Mouse (Mus musculus) myocyte (in vitro differentiated cells): ENCODE data around the gene Fkbp5. TPM values are rescaled to one million over a fixed set of nuclear protein-coding genes. Genes with fewer than 3 reads are reported as not detected.

ENCODE experiments used
- H3K27me3 ChIP-seq: one replicate; pipeline ENCODE4 v1.6.1; 2011; ENCODE audit not compliant: control insufficient read depth, insufficient read depth, insufficient read length
- H3K36me3 ChIP-seq: one replicate; pipeline ENCODE4 v1.6.1; 2011; ENCODE audit not compliant: control insufficient read depth, insufficient read depth
- H3K4me2 ChIP-seq: one replicate; pipeline ENCODE4 v1.6.1; 2011; ENCODE audit warnings: low read depth, control low read depth
- H3K4me3 ChIP-seq: one replicate; pipeline ENCODE4 v1.5.1; 2011; ENCODE audit warnings: mild to moderate bottlenecking, control low read depth, moderate library complexity
- H3K79me2 ChIP-seq: one replicate; pipeline ENCODE4 v1.6.1; 2011; ENCODE audit not compliant: control insufficient read depth, insufficient read depth
- H3ac ChIP-seq: one replicate; pipeline ENCODE4 v1.6.1; 2011; ENCODE audit not compliant: control insufficient read depth, insufficient read length
- CEBPB ChIP-seq: IDR thresholded peaks from 2 replicates; pipeline ENCODE4 v1.6.1; 2011; ENCODE audit warnings: mild to moderate bottlenecking, moderate library complexity; ENCODE audit not compliant: poor library complexity, insufficient read depth, severe bottlenecking
- E2F4 ChIP-seq: IDR thresholded peaks from one replicate; pipeline ENCODE4 v1.6.1; 2011; ENCODE audit warnings: mild to moderate bottlenecking, control low read depth, moderate library complexity; ENCODE audit not compliant: insufficient read depth
- MAX ChIP-seq: IDR thresholded peaks from one replicate; pipeline ENCODE4 v1.6.1; 2011; ENCODE audit warnings: low read depth, mild to moderate bottlenecking, control low read depth
- MYOD1 ChIP-seq, 3 experiments: IDR thresholded peaks; one replicate each; pipeline ENCODE4 v1.6.1; 2011; ENCODE audit warnings: control low read depth in 2 of 3, low read depth in 2 of 3, mild to moderate bottlenecking in 2 of 3, moderate library complexity in 1 of 3; ENCODE audit not compliant: insufficient read length in 2 of 3, control insufficient read depth in 1 of 3
- MYOG ChIP-seq, 3 experiments: IDR thresholded peaks; one replicate each; pipeline ENCODE4 v1.6.1; 2011; ENCODE audit warnings: control low read depth in 2 of 3, low read depth in 2 of 3, mild to moderate bottlenecking in 2 of 3; ENCODE audit not compliant: insufficient read length in 2 of 3, control insufficient read depth in 1 of 3, insufficient read depth in 1 of 3
- POLR2A ChIP-seq: IDR thresholded peaks from one replicate; pipeline ENCODE4 v1.6.1; 2011; ENCODE audit warnings: low read depth, mild to moderate bottlenecking, control low read depth, moderate library complexity; ENCODE audit not compliant: insufficient read length
- POLR2AphosphoS2 ChIP-seq: IDR thresholded peaks from one replicate; pipeline ENCODE4 v1.6.1; 2011; ENCODE audit warnings: low read depth, control low read depth; ENCODE audit not compliant: insufficient read length
- REST ChIP-seq: IDR thresholded peaks from one replicate; pipeline ENCODE4 v1.6.1; 2011; ENCODE audit warnings: mild to moderate bottlenecking, control low read depth, moderate library complexity; ENCODE audit not compliant: insufficient read depth, insufficient read length
- SRF ChIP-seq: IDR thresholded peaks from one replicate; pipeline ENCODE4 v1.6.1; 2011; ENCODE audit warnings: low read depth; ENCODE audit not compliant: control insufficient read depth, insufficient read length
- TCF12 ChIP-seq: IDR thresholded peaks from one replicate; pipeline ENCODE4 v1.6.1; 2011; ENCODE audit warnings: mild to moderate bottlenecking, control low read depth; ENCODE audit not compliant: poor library complexity, insufficient read depth, severe bottlenecking
- TCF3 ChIP-seq: IDR thresholded peaks from one replicate; pipeline ENCODE4 v1.6.1; 2011; ENCODE audit warnings: low read depth, control low read depth; ENCODE audit not compliant: insufficient read length
- USF1 ChIP-seq: IDR thresholded peaks from one replicate; pipeline ENCODE4 v1.6.1; 2011; ENCODE audit warnings: low read depth, mild to moderate bottlenecking, control low read depth, moderate library complexity
- polyA plus RNA-seq: library from polyadenylated mRNA; unstranded; fragments of >200 nt; fragmentation: generic; extraction: Trizol; gene quantifications from one replicate; pipeline ENCODE4 v1.2.1, GENCODE M21; 2012; ENCODE audit warnings: missing spikeins

The Fkbp5 gene
- polyA plus RNA-seq, 1 experiment = 11.6 TPM

DNA sequence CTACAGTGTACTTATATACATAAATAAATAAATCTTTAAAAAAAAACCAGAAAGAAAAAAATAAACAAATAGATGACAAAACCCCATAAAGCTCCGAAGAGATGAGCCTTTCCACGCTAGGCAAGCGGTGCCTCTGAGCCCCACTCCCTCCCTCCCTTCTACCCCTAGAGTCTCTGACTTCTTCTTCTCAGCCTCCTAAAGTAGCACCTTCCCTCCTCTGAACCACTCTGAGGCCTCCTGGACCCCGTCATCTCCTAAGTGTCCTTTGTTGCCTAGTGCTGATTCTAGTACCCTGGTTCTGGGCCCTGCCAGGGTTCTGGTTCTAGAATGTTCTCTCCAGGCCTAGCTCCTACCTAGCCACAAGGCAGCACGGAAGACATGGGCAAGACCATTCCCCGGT is 13.2 kb upstream of the Fkbp5 start, which contains the start of gene Armc12:
Gene Armc12 (plus strand): TSS at position 301 of the 400 bp plus-strand sequence.
- Histone ChIP-seq H3K79me2 (no peaks in the 10 kb centered on the region), H3ac (no peak within 1 kb of the TSS), H3K4me2 (no peak within 1 kb of the TSS), H3K4me3 (no peak within 1 kb of the TSS), H3K27me3 (no peaks in the 10 kb centered on the region), H3K36me3 (no peaks in the 10 kb centered on the region)
- no peak for TF ChIP-seq TCF12
- TF ChIP-seq MAX = no peak
- no peak for TF ChIP-seq REST
- TF ChIP-seq MYOG (IDR thresholded peaks at IDR 0.05; ENCODE audit: control insufficient read depth in 1 of 3, insufficient read depth in 1 of 3, insufficient read length in 2 of 3, low read depth in 2 of 3) = no peak
- no peak for TF ChIP-seq CEBPB
- no peak for TF ChIP-seq USF1
- no peak for TF ChIP-seq POLR2AphosphoS2
- no peak for TF ChIP-seq MYOD1 (IDR thresholded peaks at IDR 0.05; ENCODE audit: control insufficient read depth in 1 of 3, insufficient read length in 2 of 3, low read depth in 2 of 3)
- TF ChIP-seq TCF3 = no peak
- no peak for TF ChIP-seq SRF
- no peak for TF ChIP-seq E2F4
- TF ChIP-seq POLR2A = no peak

GRCm38 (mm10) chr17:28529116-28529515 is 11.8 kb upstream of the Fkbp5 start:
- TF ChIP-seq MYOD1 (IDR thresholded peaks at IDR 0.05; ENCODE audit: control insufficient read depth in 1 of 3, insufficient read length in 2 of 3, low read depth in 2 of 3) (no peak), CEBPB (no peak)
- no peak overlapping the region for H3ac ChIP-seq
- H3K4me3 ChIP-seq = no peak overlapping the region
- H3K4me2 ChIP-seq = no peak overlapping the region
- H3K36me3 ChIP-seq = no peaks in the 10 kb centered on the region
- H3K27me3 ChIP-seq = no peaks in the 10 kb centered on the region
- H3K79me2 ChIP-seq = no peaks in the 10 kb centered on the region

DNA sequence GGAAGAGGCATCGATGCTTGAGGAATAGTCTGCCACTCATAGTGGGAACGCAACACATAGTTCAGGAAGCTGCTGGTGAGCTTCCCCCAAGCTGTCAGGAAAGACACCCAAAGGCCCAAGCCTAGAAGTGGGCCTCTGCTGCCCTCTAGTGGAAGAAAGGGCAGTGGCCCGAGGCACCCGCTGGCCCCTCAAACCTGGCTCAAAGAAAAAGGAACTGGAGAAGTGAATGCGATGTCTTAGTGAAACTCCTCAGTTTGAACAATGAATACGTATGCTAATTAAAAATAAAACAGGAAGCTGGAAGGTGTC is 10.7 kb upstream of the Fkbp5 start:
- TF ChIP-seq E2F4 (no peak), TCF12 (no peak), USF1 (no peak), POLR2A (no peak), SRF (no peak), POLR2AphosphoS2 (no peak), MAX (no peak), MYOD1 (IDR thresholded peaks at IDR 0.05; ENCODE audit: control insufficient read depth in 1 of 3, insufficient read length in 2 of 3, low read depth in 2 of 3) (no peak), MYOG (IDR thresholded peaks at IDR 0.05; ENCODE audit: control insufficient read depth in 1 of 3, insufficient read depth in 1 of 3, insufficient read length in 2 of 3, low read depth in 2 of 3) (no peak), REST (no peak), CEBPB (no peak), TCF3 (no peak)

DNA sequence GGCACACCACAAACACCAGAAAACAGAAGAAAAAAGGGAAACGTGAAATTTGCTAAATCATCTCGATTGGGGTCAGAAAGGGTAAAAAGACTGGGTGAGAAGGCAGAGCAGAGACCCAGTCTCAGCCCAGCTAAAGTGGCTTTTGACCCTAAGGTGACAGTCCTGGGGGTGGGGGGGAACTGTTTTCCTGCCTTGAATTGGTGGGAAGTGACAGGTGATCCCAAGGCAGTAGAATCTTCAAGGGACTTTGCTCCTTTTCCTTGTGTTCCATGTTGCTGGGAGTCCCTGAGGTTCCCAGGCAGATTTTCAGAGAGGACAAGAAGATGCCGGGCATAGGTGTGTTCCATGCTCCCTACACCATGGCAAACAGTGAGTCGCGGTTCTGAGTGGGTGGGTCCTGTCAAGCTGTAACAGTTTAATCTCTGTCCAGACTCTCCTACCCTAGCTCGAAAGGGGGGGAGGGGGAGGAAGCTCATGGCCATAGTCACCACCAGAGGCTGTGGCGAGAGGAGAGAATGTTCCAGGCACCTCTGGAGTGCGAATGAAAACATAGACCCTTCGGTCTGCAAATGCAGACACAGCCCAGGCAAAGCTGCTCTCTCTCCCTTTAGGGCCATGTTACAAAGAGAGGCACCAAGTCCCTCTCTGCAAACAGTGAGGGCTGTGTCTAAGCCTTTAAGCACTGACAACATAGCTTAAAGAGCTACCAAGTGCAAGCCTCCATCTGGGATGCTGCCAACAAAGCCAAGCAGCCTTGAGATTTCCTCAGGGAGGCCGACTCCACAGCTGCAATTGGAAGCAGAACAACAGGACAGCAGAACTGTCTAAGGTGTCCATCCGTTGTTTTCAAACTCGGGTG is 10.1 kb upstream of the Fkbp5 start:
- H3K4me3 ChIP-seq = no peak overlapping the region
- H3K36me3 ChIP-seq = no peaks in the 10 kb centered on the region
- no peak overlapping the region for H3ac ChIP-seq
- TF ChIP-seq MYOD1 (IDR thresholded peaks at IDR 0.05; ENCODE audit: control insufficient read depth in 1 of 3, insufficient read length in 2 of 3, low read depth in 2 of 3) (no peak), MAX (no peak), CEBPB (no peak), TCF12 (no peak), MYOG (IDR thresholded peaks at IDR 0.05; ENCODE audit: control insufficient read depth in 1 of 3, insufficient read depth in 1 of 3, insufficient read length in 2 of 3, low read depth in 2 of 3) (no peak), POLR2AphosphoS2 (no peak), E2F4 (no peak), SRF (no peak), POLR2A (no peak), REST (no peak)
- peak overlapping the region; percentile 54 for H3K4me2 ChIP-seq
- H3K27me3 ChIP-seq = no peaks in the 10 kb centered on the region
- H3K79me2 ChIP-seq = no peaks in the 10 kb centered on the region

More for the DNA sequence above, 10.7 kb upstream of the Fkbp5 start:
- peak overlapping the region; percentile 54 for H3K4me2 ChIP-seq
- H3K36me3 ChIP-seq = no peaks in the 10 kb centered on the region
- H3ac ChIP-seq = no peak overlapping the region
- no peak overlapping the region for H3K4me3 ChIP-seq
- no peaks in the 10 kb centered on the region for H3K79me2 ChIP-seq
- no peaks in the 10 kb centered on the region for H3K27me3 ChIP-seq

DNA sequence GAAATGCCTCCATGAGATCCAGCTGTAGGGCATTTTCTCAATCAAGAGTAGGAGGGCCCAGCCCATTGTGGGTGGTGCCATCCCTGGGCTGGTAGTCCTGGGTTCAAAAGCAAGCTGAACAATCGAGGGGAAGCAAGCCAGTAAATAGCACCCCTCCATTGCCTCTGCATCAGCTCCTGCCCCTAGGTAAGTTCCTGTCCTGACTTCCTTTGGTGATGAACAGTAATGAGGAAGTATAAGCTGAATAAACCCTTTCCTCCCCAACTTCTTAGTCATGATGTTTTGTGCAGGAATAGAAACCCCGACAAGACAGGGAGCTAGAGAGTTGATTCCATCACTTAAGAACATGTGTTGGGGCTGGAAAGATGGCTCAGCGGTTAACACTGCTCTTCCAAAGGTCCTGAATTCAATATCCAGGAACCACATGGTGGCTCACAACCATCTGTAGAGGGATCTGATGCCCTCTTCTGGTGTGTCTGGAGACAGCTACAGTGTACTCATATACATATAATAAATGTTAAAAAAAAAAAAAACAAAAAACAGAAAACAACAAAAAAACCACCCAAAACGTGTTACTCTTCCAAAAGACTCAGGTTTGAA is 7.6 kb upstream of the Fkbp5 start:
- Histone ChIP-seq H3K4me2 (no peak overlapping the region), H3ac (no peak overlapping the region), H3K79me2 (no peaks in the 10 kb centered on the region), H3K4me3 (no peak overlapping the region), H3K36me3 (no peaks in the 10 kb centered on the region), H3K27me3 (no peaks in the 10 kb centered on the region)
- TF ChIP-seq MYOG (IDR thresholded peaks at IDR 0.05; ENCODE audit: control insufficient read depth in 1 of 3, insufficient read depth in 1 of 3, insufficient read length in 2 of 3, low read depth in 2 of 3) = no peak
- TF ChIP-seq USF1 = no peak
- no peak for TF ChIP-seq MYOD1 (IDR thresholded peaks at IDR 0.05; ENCODE audit: control insufficient read depth in 1 of 3, insufficient read length in 2 of 3, low read depth in 2 of 3)
- no peak for TF ChIP-seq REST
- no peak for TF ChIP-seq CEBPB
- no peak for TF ChIP-seq E2F4
- no peak for TF ChIP-seq TCF3
- no peak for TF ChIP-seq POLR2AphosphoS2
- TF ChIP-seq POLR2A = no peak
